In genomic region chr10:39991155-39991554, GRCm38 (mm10) we compare ENCODE assay signal across 17 mouse cellular contexts. TPM values are rescaled to one million over a fixed set of nuclear protein-coding genes. Genes with fewer than 3 reads are reported as not detected.
DNase-seq lines count a peak whose midpoint lies in the region; ATAC-seq and TF ChIP-seq lines count a peak whose summit lies in the region.
"Had no signal": no experiment of that assay in that cellular context is flagged by ENCODE, and none has a peak within 500 bp of the region (broad histone marks: within the 10 kb centered on the region; RNA-seq: fewer than 3 reads in every experiment).

No protein-coding gene starts in this region.

- no peak for TF ChIP-seq POLR2A in MEL (IDR thresholded peaks at IDR 0.05; ENCODE audit: control insufficient read depth in 1 of 2, insufficient read depth in 1 of 2, low read depth in 1 of 2, low read length in 2 of 2, poor library complexity in 1 of 2)
- TF ChIP-seq POLR2A in thymus, adult 2 months (IDR thresholded peaks at IDR 0.05; ENCODE audit: control insufficient read depth, extremely low read depth, insufficient read depth, low read length, poor library complexity), result no peak

- no peak overlapping the region; a peak in 1 of 4 replicates for H3K4me3 ChIP-seq in MEL (ENCODE audit: control insufficient read depth in 1 of 2, insufficient read depth in 1 of 2, low read depth in 2 of 2, low read length in 2 of 2)
- no peak overlapping the region for H3K4me3 ChIP-seq in thymus, adult 2 months (ENCODE audit: control insufficient read depth, insufficient read depth, low read length)
- no peak overlapping the region for H3K4me3 ChIP-seq in midbrain, postnatal 0 days (ENCODE audit: low read depth, low read length)
- H3K4me3 ChIP-seq: intestine, embryonic 15.5 days; midbrain, embryonic 13.5 days had no signal

- H3K79me2 ChIP-seq in MEL (ENCODE audit: control insufficient read depth, insufficient read depth, low read length, poor library complexity), result no peaks in the 10 kb centered on the region

- DNase-seq in MEL (ENCODE audit: low read depth, low spot score) (peak; percentile 77), liver (peak; percentile 24)
- DNase-seq in kidney, adult 18-20 months, result peak; percentile 54
- peak; percentile 36 for DNase-seq in thymus, adult 2 months
- no peak for DNase-seq in left cerebral cortex, postnatal 10 days (ENCODE audit: extremely low spot score in 1 of 2, low spot score in 2 of 2)
- DNase-seq in frontal cortex, postnatal 14 days (ENCODE audit: low spot score in 2 of 2), result no peak
- no peak for DNase-seq in midbrain, postnatal 0 days (ENCODE audit: low spot score)
- DNase-seq: cerebellum, adult 2 months; gastrocnemius, postnatal 25 days; right cerebral cortex, postnatal 14 days had no signal

- no peak overlapping the region for H3K9ac ChIP-seq in MEL (ENCODE audit: control insufficient read depth, low read depth, low read length, poor library complexity, severe bottlenecking)
- no peak overlapping the region for H3K9ac ChIP-seq in midbrain, postnatal 0 days (replicated peaks; ENCODE audit: low read length, poor library complexity, severe bottlenecking)
- H3K9ac ChIP-seq: intestine, embryonic 15.5 days; midbrain, embryonic 13.5 days had no signal

- H3K4me2 ChIP-seq in midbrain, postnatal 0 days (ENCODE audit: low read depth, low read length, poor library complexity, severe bottlenecking), result no peak overlapping the region
- H3K4me2 ChIP-seq: intestine, embryonic 15.5 days; midbrain, embryonic 13.5 days had no signal

- peak; percentile 97 to 98 for TF ChIP-seq EP300 in MEL (IDR thresholded peaks at IDR 0.05; ENCODE audit: low read depth in 1 of 2, low read length in 2 of 2)

- no peaks in the 10 kb centered on the region for H3K27me3 ChIP-seq in MEL (ENCODE audit: control insufficient read depth in 1 of 2, insufficient read depth in 2 of 2, low read length in 2 of 2)
- no peaks in the 10 kb centered on the region for H3K27me3 ChIP-seq in thymus, adult 2 months (ENCODE audit: control insufficient read depth, insufficient read depth, low read length)
- H3K27me3 ChIP-seq in midbrain, postnatal 0 days (ENCODE audit: insufficient read depth, low read length), result no peaks in the 10 kb centered on the region
- H3K27me3 ChIP-seq: intestine, embryonic 15.5 days; midbrain, embryonic 13.5 days had no signal

- no peak for ATAC-seq in granulocyte monocyte progenitor cell, adult 5-6 weeks (replicated peaks; ENCODE audit: poor library complexity, severe bottlenecking)
- no peak for ATAC-seq in midbrain, postnatal 0 days (ENCODE audit: low FRiP score)
- ATAC-seq: intestine, embryonic 15.5 days; lung, postnatal 0 days; midbrain, embryonic 13.5 days had no signal

- H3K4me1 ChIP-seq in MEL (ENCODE audit: control insufficient read depth in 1 of 2, insufficient read depth in 2 of 2, low read length in 2 of 2), result peaks cover 2 to 15% of the 10 kb centered on the region in 2 experiments; a peak in 3 of 4 replicates
- H3K4me1 ChIP-seq in thymus, adult 2 months (replicated peaks; ENCODE audit: control insufficient read depth, insufficient read depth, low read length), result peaks cover 9% of the 10 kb centered on the region
- H3K4me1 ChIP-seq in midbrain, postnatal 0 days (ENCODE audit: insufficient read depth, low read length), result no peaks in the 10 kb centered on the region
- H3K4me1 ChIP-seq: intestine, embryonic 15.5 days; midbrain, embryonic 13.5 days had no signal

- no peak for TF ChIP-seq CTCF in MEL (IDR thresholded peaks at IDR 0.05 in 2 of 3, conservative IDR thresholded peaks at IDR 0.05 in 1 of 3; ENCODE audit: control insufficient read depth in 1 of 3, insufficient read depth in 1 of 3, low read depth in 2 of 3, low read length in 3 of 3, poor library complexity in 1 of 3, severe bottlenecking in 1 of 3)
- TF ChIP-seq CTCF in thymus, adult 2 months (IDR thresholded peaks at IDR 0.05; ENCODE audit: borderline replicate concordance, control insufficient read depth, extremely low read depth, insufficient read depth, low read length, poor library complexity), result no peak
- TF ChIP-seq CTCF in midbrain, postnatal 0 days (IDR thresholded peaks at IDR 0.05), result no peak

- TF ChIP-seq RAD21 in MEL (IDR thresholded peaks at IDR 0.05; ENCODE audit: low read depth, low read length), result no peak

- peaks cover 0 to 8% of the 10 kb centered on the region in 2 experiments; a peak in 2 of 4 replicates for H3K36me3 ChIP-seq in MEL (ENCODE audit: control insufficient read depth in 1 of 2, insufficient read depth in 2 of 2, low read length in 2 of 2)
- H3K36me3 ChIP-seq in thymus, adult 2 months (ENCODE audit: control insufficient read depth, insufficient read depth, low read length), result no peaks in the 10 kb centered on the region
- no peaks in the 10 kb centered on the region for H3K36me3 ChIP-seq in midbrain, postnatal 0 days (ENCODE audit: insufficient read depth, low read length)
- H3K36me3 ChIP-seq: intestine, embryonic 15.5 days; midbrain, embryonic 13.5 days had no signal

- no peaks in the 10 kb centered on the region for H3K9me3 ChIP-seq in MEL (replicated peaks; ENCODE audit: insufficient read depth, low read length)
- H3K9me3 ChIP-seq in midbrain, postnatal 0 days (ENCODE audit: low read length), result no peaks in the 10 kb centered on the region
- H3K9me3 ChIP-seq: intestine, embryonic 15.5 days had no signal

- 51% methylated on average over 4 of the region's 4 CpGs for WGBS in thymus, adult 2 months
- 81% methylated on average over 4 of the region's 4 CpGs for WGBS in midbrain, postnatal 0 days

- intact Hi-C loops in left cerebral cortex, postnatal 10 days (cut with DNase I), result no loop called here

- H3K27ac ChIP-seq in MEL (ENCODE audit: control insufficient read depth, low read depth, low read length), result no peak overlapping the region; the same call in 1 of the 2 replicates
- H3K27ac ChIP-seq in thymus, adult 2 months (ENCODE audit: control insufficient read depth, insufficient read depth, low read length), result no peak overlapping the region
- no peak overlapping the region for H3K27ac ChIP-seq in midbrain, postnatal 0 days (ENCODE audit: low read depth, low read length)
- H3K27ac ChIP-seq: intestine, embryonic 15.5 days; midbrain, embryonic 13.5 days had no signal

TF ChIP-seq in MEL, 35 proteins besides CTCF, POLR2A, EP300 and RAD21 (continues in another document):
- TF ChIP-seq TBP (IDR thresholded peaks at IDR 0.05; ENCODE audit: low read depth, low read length) (no peak), MYB (IDR thresholded peaks at IDR 0.05; ENCODE audit: low read depth, low read length) (peak; percentile 80), USF2 (IDR thresholded peaks at IDR 0.05; ENCODE audit: borderline replicate concordance in 1 of 2, insufficient read depth in 1 of 2, low read depth in 1 of 2, low read length in 2 of 2) (no peak), CHD1 (IDR thresholded peaks at IDR 0.05; ENCODE audit: low read depth, low read length) (no peak), TAL1 (IDR thresholded peaks at IDR 0.05; ENCODE audit: low read length) (peak; percentile 68), JUND (IDR thresholded peaks at IDR 0.05; ENCODE audit: low read depth, low read length) (no peak), TCF12 (IDR thresholded peaks at IDR 0.05; ENCODE audit: low read depth, low read length) (peak; percentile 96), MXI1 (IDR thresholded peaks at IDR 0.05; ENCODE audit: low read depth, low read length) (no peak; the same call in 1 of the 2 replicates), MAZ (IDR thresholded peaks at IDR 0.05; ENCODE audit: low read depth, low read length) (0 out of 2 replicates have a peak, but pooled peaks have one; percentile 33), BHLHE40 (IDR thresholded peaks at IDR 0.05; ENCODE audit: borderline replicate concordance, low read depth, low read length) (0 out of 2 replicates have a peak, but pooled peaks have one; percentile 55), SIN3A (IDR thresholded peaks at IDR 0.05; ENCODE audit: low read length) (peak; percentile 35; the same call in 1 of the 2 replicates), RCOR1 (IDR thresholded peaks at IDR 0.05; ENCODE audit: low read depth, low read length) (peak; percentile 99), GATA1 (IDR thresholded peaks at IDR 0.05; ENCODE audit: low read depth, low read length) (peak; percentile 97), NELFE (IDR thresholded peaks at IDR 0.05; ENCODE audit: low read depth, low read length) (no peak)

RNA-seq across cellular contexts. Expression of gene Mfsd4b5, which starts 4.7 kb away (rescaled TPM):
- total RNA-seq in MEL (2012; rRNA removed), result not detected in 2 replicates
- polyA plus RNA-seq in MEL (2012; ENCODE audit: insufficient read depth in 1 of 2, insufficient read length in 2 of 2, low read depth in 1 of 2, low replicate concordance in 2 of 2, missing spikeins in 1 of 2), result not detected
- polyA plus RNA-seq in thymus, adult 2 months (2012; rRNA removed), result 0.19 and 0.59 TPM in 2 replicates
- under 1 TPM; 0.17 to 0.53 TPM for total RNA-seq in left cerebral cortex, postnatal 10 days (2021)
- total RNA-seq in granulocyte monocyte progenitor cell, adult 5-6 weeks (2014; fragmentation: Nextera tagmentation), result 1.4 TPM in 1 of 2 replicates, not detected in the other
- 0.15 and 0.82 TPM in 2 replicates for total RNA-seq in granulocyte monocyte progenitor cell, adult 5-6 weeks (2017)
- 0.24 TPM in 1 of 2 replicates, not detected in the other for total RNA-seq in midbrain, postnatal 0 days (2014; rRNA removed)
- polyA plus RNA-seq in midbrain, postnatal 0 days (2015; fragmentation: Nextera tagmentation; extraction: Ambion mirVana), result not detected in 2 replicates
- polyA plus RNA-seq: embryonic facial prominence, embryonic 11.5 days; forebrain, embryonic 11.5 days; midbrain, embryonic 13.5 days; stomach, embryonic 14.5 days had no signal

RNA-seq across cellular contexts. Expression of gene Mfsd4b3, which starts 31.2 kb away (rescaled TPM):
- not detected in 2 replicates for total RNA-seq in MEL (2012; rRNA removed)
- not detected for polyA plus RNA-seq in MEL (2012; ENCODE audit: insufficient read depth in 1 of 2, insufficient read length in 2 of 2, low read depth in 1 of 2, low replicate concordance in 2 of 2, missing spikeins in 1 of 2)
- polyA plus RNA-seq in thymus, adult 2 months (2012; rRNA removed), result 0.82 and 1.2 TPM in 2 replicates
- under 1 TPM in 1 of 2 experiments, not detected in 1; 0.30 TPM for total RNA-seq in left cerebral cortex, postnatal 10 days (2021)
- not detected in 2 replicates for total RNA-seq in granulocyte monocyte progenitor cell, adult 5-6 weeks (2014; fragmentation: Nextera tagmentation)
- 0.57 TPM in 1 of 2 replicates, not detected in the other for total RNA-seq in granulocyte monocyte progenitor cell, adult 5-6 weeks (2017)
- not detected in 2 replicates for total RNA-seq in midbrain, postnatal 0 days (2014; rRNA removed)
- polyA plus RNA-seq in midbrain, postnatal 0 days (2015; fragmentation: Nextera tagmentation; extraction: Ambion mirVana), result not detected in 2 replicates
- polyA plus RNA-seq: midbrain, embryonic 13.5 days had no signal

RNA-seq across cellular contexts. Expression of gene Mfsd4b1, which starts 33.9 kb away (rescaled TPM):
- total RNA-seq in MEL (2012; rRNA removed), result not detected in 2 replicates
- not detected for polyA plus RNA-seq in MEL (2012; ENCODE audit: insufficient read depth in 1 of 2, insufficient read length in 2 of 2, low read depth in 1 of 2, low replicate concordance in 2 of 2, missing spikeins in 1 of 2)
- 0.96 and 1.4 TPM in 2 replicates for polyA plus RNA-seq in thymus, adult 2 months (2012; rRNA removed)
- under 1 TPM in 1 of 2 experiments, not detected in 1; 0.28 TPM for total RNA-seq in left cerebral cortex, postnatal 10 days (2021)
- total RNA-seq in granulocyte monocyte progenitor cell, adult 5-6 weeks (2014; fragmentation: Nextera tagmentation), result not detected in 2 replicates
- total RNA-seq in granulocyte monocyte progenitor cell, adult 5-6 weeks (2017), result 0.13 TPM in 1 of 2 replicates, not detected in the other
- 0.19 and 0.71 TPM in 2 replicates for total RNA-seq in midbrain, postnatal 0 days (2014; rRNA removed)
- 0.13 and 0.23 TPM in 2 replicates for polyA plus RNA-seq in midbrain, postnatal 0 days (2015; fragmentation: Nextera tagmentation; extraction: Ambion mirVana)
- polyA plus RNA-seq: embryonic facial prominence, embryonic 11.5 days; forebrain, embryonic 11.5 days; stomach, embryonic 14.5 days had no signal

Comparison
In these comparisons a context has a peak if more than half of its experiments do, and no peak if none do; other contexts are left out.
1. DNase-seq: peak in MEL (single experiment), kidney, adult 18-20 months (single experiment), liver (single experiment) and thymus, adult 2 months (single experiment); none in left cerebral cortex, postnatal 10 days (0 of 2), frontal cortex, postnatal 14 days (0 of 2) and midbrain, postnatal 0 days (single experiment).